Mouse (Mus musculus): ENCODE results near the gene Crabp2. TPM values are rescaled to one million over a fixed set of nuclear protein-coding genes. Genes with fewer than 3 reads are reported as not detected.
A peak's percentile ranks its signal among the peaks of the same experiment; 100 is the strongest.

The Crabp2 gene
- polyA plus RNA-seq, 1 experiment from 2014 or later, result 193 TPM

GRCm38 (mm10) chr3:87947056-87947810 is 1.2 kb upstream of the Crabp2 start:
- no peaks in the 10 kb centered on the region for H3K9me3 ChIP-seq
- peak overlapping the region; percentile 70 for H3K9ac ChIP-seq
- no peak for ATAC-seq (ENCODE audit: low read depth)
- H3K4me2 ChIP-seq, result peak overlapping the region; percentile 68
- 4% methylated on average over 26 of the region's 26 CpGs for WGBS
- H3K4me3 ChIP-seq, result peak overlapping the region; percentile 40
- peaks cover 8% of the 10 kb centered on the region; the same call in 1 of the 2 replicates for H3K36me3 ChIP-seq
- H3K27ac ChIP-seq (replicated peaks), result peak overlapping the region; percentile 49
- H3K27me3 ChIP-seq, result no peaks in the 10 kb centered on the region
- H3K4me1 ChIP-seq (replicated peaks), result peaks cover 76% of the 10 kb centered on the region

DNA sequence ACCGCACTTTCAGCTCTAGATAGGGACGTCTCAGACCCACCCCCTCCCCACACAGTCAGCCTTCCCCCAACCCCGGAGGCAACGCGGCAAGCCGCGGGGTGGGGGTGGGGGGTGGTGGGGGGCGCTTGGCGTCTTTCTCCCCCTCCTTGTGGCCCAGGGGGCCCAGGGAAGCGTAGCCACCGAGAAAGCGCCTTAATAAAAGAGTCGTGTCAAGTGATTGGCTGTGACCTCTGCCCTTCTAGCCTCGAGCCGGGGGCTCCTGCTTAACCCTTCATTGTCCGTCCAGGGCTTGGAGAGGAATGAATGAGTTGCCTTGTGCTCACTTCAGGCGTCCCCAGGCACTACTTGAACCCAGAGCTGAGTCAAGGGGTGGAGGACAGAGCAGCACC is 661 bp upstream of the Crabp2 start:
- Histone ChIP-seq H3K4me2 (peak overlapping the region; percentile 68), H3K9ac (peak overlapping the region; percentile 70), H3K9me3 (no peaks in the 10 kb centered on the region), H3K27me3 (no peaks in the 10 kb centered on the region), H3K27ac (replicated peaks) (peak overlapping the region; percentile 42; the same call in 1 of the 2 replicates), H3K4me1 (replicated peaks) (peaks cover 82% of the 10 kb centered on the region), H3K4me3 (peak overlapping the region; percentile 40), H3K36me3 (peaks cover 3% of the 10 kb centered on the region; the same call in 1 of the 2 replicates)
- 0 out of 2 replicates have a peak, but pooled peaks have one; percentile 11 for ATAC-seq (ENCODE audit: low read depth)
- WGBS, result under 1% methylated on average over 17 of the region's 17 CpGs

DNA sequence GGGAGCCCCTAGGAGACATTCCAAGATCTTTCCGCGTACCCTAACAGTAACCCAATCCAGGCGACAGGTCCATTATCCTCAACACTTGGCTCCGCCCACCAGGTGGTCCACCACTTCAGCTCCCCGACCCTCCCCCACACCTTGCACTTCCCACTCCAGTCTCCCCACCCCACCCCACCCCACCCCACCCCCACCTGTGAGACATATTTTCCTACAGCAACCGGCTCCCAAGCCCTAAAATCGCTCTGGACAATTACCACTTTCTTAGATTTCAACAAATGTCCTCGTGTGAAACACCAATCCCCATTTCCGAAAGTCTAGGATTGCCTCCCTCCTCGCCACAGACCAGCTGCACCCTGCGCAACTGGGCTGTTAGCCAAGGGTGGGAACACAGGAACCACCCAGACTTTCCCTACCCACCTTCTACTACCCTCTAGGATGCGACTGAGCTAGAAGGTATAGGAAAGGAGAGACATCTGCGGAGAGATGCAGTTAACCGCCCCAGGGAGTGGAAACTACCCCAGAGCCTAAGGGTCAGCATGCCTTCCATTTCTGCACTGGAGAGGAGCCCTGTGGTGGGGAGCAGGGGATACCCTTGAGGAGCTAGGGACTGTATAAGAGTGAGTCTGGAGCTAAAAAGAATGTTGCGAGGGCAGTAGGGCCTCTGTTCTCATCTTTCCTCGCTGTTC is 944 bp downstream of the Crabp2 start:
- Histone ChIP-seq H3K4me1 (replicated peaks) (peaks cover 88% of the 10 kb centered on the region), H3K27ac (replicated peaks) (peak overlapping the region; percentile 72), H3K4me3 (peak overlapping the region; percentile 40), H3K9ac (peak overlapping the region; percentile 70), H3K4me2 (peak overlapping the region; percentile 68), H3K27me3 (no peaks in the 10 kb centered on the region), H3K9me3 (no peaks in the 10 kb centered on the region), H3K36me3 (0 out of 2 replicates have a peak, but pooled peaks cover 1% of the 10 kb centered on the region)
- ATAC-seq (ENCODE audit: low read depth), result no peak
- WGBS, result 2% methylated on average over 16 of the region's 16 CpGs

DNA sequence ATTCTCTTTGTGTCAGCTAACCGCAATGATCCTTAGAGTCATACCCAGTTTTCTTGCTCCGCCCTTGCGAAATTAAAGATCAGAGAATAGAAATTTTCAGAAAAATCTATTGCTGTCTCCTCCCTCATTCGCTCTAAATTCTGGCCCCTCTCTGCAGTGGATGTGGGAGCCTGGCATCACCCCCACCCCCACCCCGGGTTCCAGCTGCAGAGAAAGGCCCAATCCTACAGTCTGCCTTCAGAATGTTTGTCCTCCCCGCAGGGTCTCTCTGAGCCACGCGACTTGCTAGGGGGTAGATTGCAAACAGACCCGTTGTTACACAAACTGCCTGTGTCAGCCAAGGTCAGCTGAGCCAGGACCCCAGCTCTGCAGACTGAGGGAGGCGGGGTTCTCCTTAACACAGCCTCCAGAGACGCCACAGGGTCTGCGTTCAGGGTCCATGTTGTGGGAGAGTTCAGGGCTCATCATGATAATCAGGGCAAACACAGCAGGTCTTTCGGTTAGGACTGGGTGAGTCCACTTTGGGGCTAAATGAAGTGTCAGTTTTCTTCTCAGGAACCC is 1.6 kb downstream of the Crabp2 start:
- H3K9me3 ChIP-seq, result no peaks in the 10 kb centered on the region
- no peaks in the 10 kb centered on the region for H3K27me3 ChIP-seq
- no peaks in the 10 kb centered on the region for H3K36me3 ChIP-seq
- peaks cover 82% of the 10 kb centered on the region for H3K4me1 ChIP-seq (replicated peaks)
- peak overlapping the region; percentile 68 for H3K4me2 ChIP-seq
- ATAC-seq (ENCODE audit: low read depth), result 0 out of 2 replicates have a peak, but pooled peaks have one; percentile 6
- WGBS, result 5% methylated on average over 13 of the region's 13 CpGs
- H3K27ac ChIP-seq (replicated peaks), result peak overlapping the region; percentile 61
- peak overlapping the region; percentile 70 for H3K9ac ChIP-seq
- H3K4me3 ChIP-seq, result peak overlapping the region; percentile 40

DNA sequence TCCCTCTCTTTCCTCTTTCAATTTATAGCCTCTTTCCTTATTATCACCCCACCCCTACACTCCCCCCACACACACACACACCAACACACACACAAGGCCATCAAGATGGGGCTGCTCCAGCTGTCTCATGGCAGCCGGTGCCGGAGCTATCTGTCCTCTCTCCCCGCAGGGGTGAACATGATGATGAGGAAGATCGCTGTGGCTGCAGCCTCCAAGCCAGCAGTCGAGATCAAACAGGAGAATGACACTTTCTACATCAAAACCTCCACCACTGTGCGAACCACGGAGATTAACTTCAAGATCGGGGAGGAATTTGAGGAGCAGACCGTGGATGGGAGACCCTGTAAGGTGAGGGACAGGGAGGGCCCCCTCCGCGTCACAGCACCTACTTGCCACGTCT is 3.5 kb downstream of the Crabp2 start:
- H3K27me3 ChIP-seq, result no peaks in the 10 kb centered on the region
- no peak for ATAC-seq (ENCODE audit: low read depth)
- peak overlapping the region; percentile 61 for H3K27ac ChIP-seq (replicated peaks)
- H3K4me1 ChIP-seq (replicated peaks), result peaks cover 63% of the 10 kb centered on the region
- peak overlapping the region; percentile 15; the same call in 1 of the 2 replicates for H3K4me3 ChIP-seq
- 17% methylated on average over 12 of the region's 12 CpGs for WGBS
- H3K4me2 ChIP-seq, result peak overlapping the region; percentile 68
- H3K9ac ChIP-seq, result peak overlapping the region; percentile 60; the same call in 1 of the 2 replicates
- H3K36me3 ChIP-seq, result no peaks in the 10 kb centered on the region
- no peaks in the 10 kb centered on the region for H3K9me3 ChIP-seq

DNA sequence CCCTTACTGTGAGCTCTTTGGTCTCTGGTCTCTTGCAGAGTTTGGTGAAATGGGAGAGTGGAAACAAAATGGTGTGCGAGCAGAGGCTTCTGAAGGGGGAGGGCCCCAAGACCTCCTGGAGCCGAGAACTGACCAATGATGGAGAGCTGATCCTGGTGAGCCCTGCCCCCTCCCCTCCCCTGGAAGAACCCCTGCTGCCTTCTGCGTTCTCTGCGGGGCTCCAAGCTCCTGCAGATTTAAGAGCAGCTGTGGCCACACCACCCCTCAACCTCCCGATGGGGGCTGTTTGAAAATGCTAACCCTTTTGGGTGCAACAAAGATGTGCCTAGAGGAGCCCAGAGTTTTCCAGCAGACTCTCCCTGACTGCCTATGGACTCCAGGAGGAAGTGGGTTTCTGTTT is 4.0 kb downstream of the Crabp2 start:
- H3K4me3 ChIP-seq, result peak overlapping the region; percentile 15
- peak; percentile 15; the same call in 1 of the 2 replicates for ATAC-seq (ENCODE audit: low read depth)
- peak overlapping the region; percentile 60; the same call in 1 of the 2 replicates for H3K9ac ChIP-seq
- 1% methylated on average over 5 of the region's 5 CpGs for WGBS
- H3K36me3 ChIP-seq, result no peaks in the 10 kb centered on the region
- H3K4me1 ChIP-seq (replicated peaks), result peaks cover 58% of the 10 kb centered on the region
- H3K27me3 ChIP-seq, result no peaks in the 10 kb centered on the region
- H3K9me3 ChIP-seq, result no peaks in the 10 kb centered on the region
- peak overlapping the region; percentile 68 for H3K4me2 ChIP-seq
- H3K27ac ChIP-seq (replicated peaks), result peak overlapping the region; percentile 61

DNA sequence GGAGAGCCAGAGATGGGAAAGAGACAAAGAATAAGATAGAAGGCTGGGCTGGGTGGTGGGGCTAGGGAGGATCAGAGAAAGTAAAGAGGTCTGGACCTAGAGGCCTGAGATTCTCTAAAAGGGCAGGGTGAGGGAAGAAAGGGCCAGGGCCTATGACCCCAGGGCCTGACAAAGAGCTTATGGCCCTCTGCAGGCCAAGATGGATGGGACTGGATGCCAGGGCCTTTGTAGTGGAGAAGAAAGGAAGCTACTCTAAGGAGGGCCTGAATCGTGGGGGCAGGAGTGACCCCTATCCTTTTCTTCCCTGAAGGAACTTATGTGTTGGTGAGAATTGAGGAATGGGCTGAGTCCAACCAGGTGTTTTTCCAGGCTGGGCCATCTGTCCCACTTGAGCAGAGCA is 9.6 kb downstream of the Crabp2 start:
- ATAC-seq (ENCODE audit: low read depth), result no peak
- H3K27me3 ChIP-seq, result no peaks in the 10 kb centered on the region
- 14% methylated on average over 1 of the region's 1 CpGs for WGBS

GRCm38 (mm10) chr3:87958476-87958875 is 10.0 kb downstream of the Crabp2 start:
- no peak for ATAC-seq (ENCODE audit: low read depth)
- Histone ChIP-seq H3K4me3 (no peak overlapping the region), H3K4me2 (no peak overlapping the region), H3K9me3 (no peaks in the 10 kb centered on the region), H3K27me3 (no peaks in the 10 kb centered on the region), H3K4me1 (replicated peaks) (peaks cover 30% of the 10 kb centered on the region), H3K36me3 (no peaks in the 10 kb centered on the region), H3K27ac (replicated peaks) (no peak overlapping the region), H3K9ac (no peak overlapping the region)
- WGBS, result 5% methylated on average over 4 of the region's 4 CpGs

More for the DNA sequence above, 9.6 kb downstream of the Crabp2 start:
- Histone ChIP-seq H3K36me3 (no peaks in the 10 kb centered on the region), H3K27ac (replicated peaks) (no peak overlapping the region), H3K4me2 (no peak overlapping the region), H3K4me1 (replicated peaks) (peaks cover 34% of the 10 kb centered on the region), H3K9ac (no peak overlapping the region), H3K9me3 (no peaks in the 10 kb centered on the region), H3K4me3 (no peak overlapping the region)

- Histone ChIP-seq H3K27me3 (no peaks in the 10 kb centered on the region), H3K36me3 (no peaks in the 10 kb centered on the region), H3K9ac (no peak overlapping the region), H3K4me1 (replicated peaks) (peaks cover 29% of the 10 kb centered on the region), H3K4me2 (no peak overlapping the region), H3K9me3 (no peaks in the 10 kb centered on the region), H3K4me3 (no peak overlapping the region), H3K27ac (replicated peaks) (peak overlapping the region; percentile 97; the same call in 1 of the 2 replicates)
- no peak for ATAC-seq (ENCODE audit: low read depth)
- 12% methylated on average over 1 of the region's 1 CpGs for WGBS
Measured at GRCm38 (mm10) chr3:87958967-87959366, 10.5 kb downstream of the Crabp2 start.

- H3K4me3 ChIP-seq, result no peak overlapping the region
- peak overlapping the region; percentile 97 for H3K27ac ChIP-seq (replicated peaks)
- WGBS, result 41% methylated on average over 7 of the region's 7 CpGs
- H3K9me3 ChIP-seq, result no peaks in the 10 kb centered on the region
- peaks cover 29% of the 10 kb centered on the region for H3K4me1 ChIP-seq (replicated peaks)
- ATAC-seq (ENCODE audit: low read depth), result no peak
- H3K36me3 ChIP-seq, result no peaks in the 10 kb centered on the region
- H3K27me3 ChIP-seq, result no peaks in the 10 kb centered on the region
- H3K9ac ChIP-seq, result no peak overlapping the region
- peak overlapping the region; percentile 78; the same call in 1 of the 2 replicates for H3K4me2 ChIP-seq
Measured at GRCm38 (mm10) chr3:87959371-87959770, 10.9 kb downstream of the Crabp2 start.

DNA sequence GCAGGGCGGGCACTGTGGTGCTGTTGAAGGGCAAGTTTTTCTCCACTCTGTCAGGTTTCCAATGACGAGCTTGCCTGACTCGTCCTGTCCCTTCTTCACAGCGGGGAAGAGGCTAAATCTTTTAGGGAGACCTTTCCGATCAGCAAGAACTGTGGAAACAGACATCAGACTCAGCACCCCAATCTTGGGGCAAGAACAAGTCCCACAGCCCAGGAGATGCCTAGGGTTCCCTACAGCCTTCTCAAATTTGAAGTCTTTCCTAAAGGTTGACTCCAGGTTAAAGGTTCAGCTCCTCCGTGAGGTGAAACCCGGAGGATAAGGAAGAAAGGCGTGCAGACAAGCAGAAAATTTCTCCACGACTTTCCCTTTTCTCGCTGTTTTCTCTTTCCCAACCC is 11.7 kb downstream of the Crabp2 start:
- Histone ChIP-seq H3K27ac (replicated peaks) (peak overlapping the region; percentile 97), H3K27me3 (no peaks in the 10 kb centered on the region), H3K36me3 (no peaks in the 10 kb centered on the region), H3K4me1 (replicated peaks) (peaks cover 29% of the 10 kb centered on the region), H3K9me3 (no peaks in the 10 kb centered on the region), H3K4me2 (peak overlapping the region; percentile 78), H3K9ac (peak overlapping the region; percentile 83), H3K4me3 (peak overlapping the region; percentile 45)
- ATAC-seq (ENCODE audit: low read depth), result peak; percentile 9; the same call in 1 of the 2 replicates
- WGBS, result 2% methylated on average over 10 of the region's 10 CpGs
